Mouse (Mus musculus) stomach, postnatal 0 days (tissue): ENCODE measurements at regions not wholly inside any gene's neighbourhood (a gene's known extent, or its start where the extent isn't known, plus 50 kb on each side); places are given as distances from the start of the nearest gene placed in this dataset.

Experiments used
- ATAC-seq: fragments of 200-750 bp; cut with Nextera tagmentation; 2 replicates; pipeline ENCODE4 v1.8.0; 2017; ENCODE audit not compliant: low FRiP score, low TSS enrichment
- DNase-seq: peaks from one replicate; pipeline ENCODE4 v3.0.0-alpha.2; 2016; ENCODE audit warnings: low spot score
- H3K27ac ChIP-seq: fragments of 300-500 bp; sonication (generic); replicated peaks from 2 replicates; pipeline ENCODE4 v1.5.1; 2014; ENCODE audit warnings: mild to moderate bottlenecking, control low read depth
- H3K27me3 ChIP-seq: fragments of 300-500 bp; sonication (generic); 2 replicates; pipeline ENCODE4 v1.6.1; 2014; ENCODE audit warnings: low read length; ENCODE audit not compliant: control insufficient read depth, insufficient read depth
- H3K36me3 ChIP-seq: fragments of 300-500 bp; sonication (generic); 2 replicates; pipeline ENCODE4 v1.6.1; 2014; ENCODE audit warnings: low read length, mixed read lengths; ENCODE audit not compliant: control insufficient read depth, insufficient read depth
- H3K4me1 ChIP-seq: fragments of 300-500 bp; sonication (generic); replicated peaks from 2 replicates; pipeline ENCODE4 v1.6.1; 2014; ENCODE audit warnings: antibody characterized with exemption; ENCODE audit not compliant: control insufficient read depth, insufficient read depth
- H3K4me2 ChIP-seq: fragments of 300-500 bp; sonication (generic); replicated peaks from 2 replicates; pipeline ENCODE4 v1.6.1; 2014; ENCODE audit warnings: low read depth, mild to moderate bottlenecking, control low read depth, moderate library complexity
- H3K4me3 ChIP-seq: fragments of 300-500 bp; sonication (generic); 2 replicates; pipeline ENCODE4 v1.5.1; 2014; ENCODE audit warnings: low read depth, low read length, control low read depth
- H3K9ac ChIP-seq: fragments of 300-500 bp; sonication (generic); 2 replicates; pipeline ENCODE4 v1.6.1; 2014; ENCODE audit warnings: mild to moderate bottlenecking, low read length, control low read depth, mixed read lengths
- H3K9me3 ChIP-seq: fragments of 300-500 bp; sonication (generic); 2 replicates; pipeline ENCODE4 v1.6.1; 2016; ENCODE audit warnings: low read length; ENCODE audit not compliant: control insufficient read depth
- CTCF ChIP-seq: IDR thresholded peaks from 2 replicates; pipeline ENCODE4 v1.5.1; 2016; ENCODE audit warnings: antibody characterized with exemption, low read depth, mild to moderate bottlenecking, moderate library complexity
- EP300 ChIP-seq: optimal IDR thresholded peaks from 2 replicates; pipeline ENCODE3; 2016; ENCODE audit warnings: antibody characterized with exemption
- WGBS: fragments of 180-500 bp; shearing (Covaris S2); extraction: QIAGEN DNeasy Blood & Tissue Kit; methylation state at CpG from one replicate; pipeline ENCODE4 v1.1.7; 2014; 5-methylcytosine and 5-hydroxymethylcytosine counted together

DNA sequence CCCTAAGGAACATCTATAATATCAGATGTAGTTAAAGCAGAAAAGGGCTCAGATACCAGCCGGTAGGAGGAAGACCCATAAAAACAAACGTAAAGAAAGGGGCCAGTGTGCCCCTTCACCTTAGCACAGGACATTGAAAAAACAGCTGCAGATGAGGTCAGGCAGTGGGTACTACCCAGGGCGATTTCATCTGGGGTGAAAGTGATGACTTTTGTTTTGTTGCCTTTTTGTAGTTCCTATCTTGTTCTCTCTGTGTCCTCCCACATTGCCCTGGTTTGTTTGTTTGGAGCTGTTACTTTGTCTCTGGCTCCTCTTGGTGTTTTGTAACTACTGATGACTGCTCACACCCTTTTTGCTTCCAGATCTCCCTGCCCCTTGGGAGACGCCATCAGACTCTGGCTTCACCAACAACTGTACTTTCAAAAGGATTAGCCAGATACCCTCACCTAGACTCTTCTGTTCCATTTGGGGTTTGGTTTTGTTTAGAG is 383.4 kb downstream of the Atp6ap1l start:
- TF ChIP-seq CTCF (no peak), EP300 (no peak)
- Histone ChIP-seq H3K4me1 (no peaks in the 10 kb centered on the region), H3K27me3 (no peaks in the 10 kb centered on the region), H3K9ac (no peak overlapping the region), H3K4me3 (no peak overlapping the region), H3K36me3 (no peaks in the 10 kb centered on the region), H3K4me2 (no peak overlapping the region), H3K9me3 (no peaks in the 10 kb centered on the region), H3K27ac (no peak overlapping the region)
- WGBS = 49% methylated on average over 4 of the region's 4 CpGs
- no peak for DNase-seq
- no peak; the same call in 1 of the 2 replicates for ATAC-seq

GRCm38 (mm10) chr13:90520992-90521757 is 384.0 kb downstream of the Atp6ap1l start:
- Histone ChIP-seq H3K27ac (no peak overlapping the region), H3K27me3 (no peaks in the 10 kb centered on the region), H3K4me1 (no peaks in the 10 kb centered on the region), H3K9ac (no peak overlapping the region), H3K9me3 (no peaks in the 10 kb centered on the region), H3K4me3 (no peak overlapping the region), H3K36me3 (no peaks in the 10 kb centered on the region), H3K4me2 (no peak overlapping the region)
- ATAC-seq (peak; percentile 72; the same call in 1 of the 2 replicates), DNase-seq (no peak)
- TF ChIP-seq CTCF (no peak), EP300 (no peak)
- WGBS = 52% methylated on average over 4 of the region's 4 CpGs

- Histone ChIP-seq H3K9me3 (no peaks in the 10 kb centered on the region), H3K4me1 (no peaks in the 10 kb centered on the region), H3K4me2 (0 out of 2 replicates have a peak overlapping the region, but pooled peaks have one; percentile 14), H3K4me3 (no peak overlapping the region), H3K27ac (peak overlapping the region; percentile 82), H3K9ac (no peak overlapping the region), H3K27me3 (no peaks in the 10 kb centered on the region), H3K36me3 (no peaks in the 10 kb centered on the region)
- DNase-seq (peak; percentile 90), ATAC-seq (peak; percentile 100)
- 14% methylated on average over 3 of the region's 3 CpGs for whole genome bisulfite sequencing
- TF ChIP-seq EP300 (peak; percentile 84), CTCF (peak; percentile 75)
Observed at GRCm38 (mm10) chr13:90515773-90516503, 389.2 kb downstream of the Atp6ap1l start.

DNA sequence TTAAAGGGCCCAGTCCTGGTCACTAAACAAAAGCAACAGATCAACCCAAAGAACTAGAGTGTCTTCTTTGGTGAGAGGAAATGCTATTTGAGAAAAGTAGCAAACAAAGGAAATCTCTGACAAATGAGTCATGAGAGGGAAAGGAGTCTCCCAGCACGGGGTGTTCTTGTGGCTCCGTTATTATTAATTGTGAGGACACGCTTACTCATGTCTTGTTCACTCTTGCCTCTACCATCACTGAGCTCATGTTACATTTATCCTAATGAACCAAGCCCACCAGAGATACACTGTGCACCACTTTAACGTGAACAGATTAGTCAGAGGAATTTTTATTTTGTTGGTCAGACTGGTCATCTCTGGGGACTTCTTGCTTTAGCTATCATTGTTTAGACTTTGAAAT is 391.3 kb downstream of the Atp6ap1l start:
- 53% methylated on average over 4 of the region's 4 CpGs for WGBS
- DNase-seq = no peak

DNA sequence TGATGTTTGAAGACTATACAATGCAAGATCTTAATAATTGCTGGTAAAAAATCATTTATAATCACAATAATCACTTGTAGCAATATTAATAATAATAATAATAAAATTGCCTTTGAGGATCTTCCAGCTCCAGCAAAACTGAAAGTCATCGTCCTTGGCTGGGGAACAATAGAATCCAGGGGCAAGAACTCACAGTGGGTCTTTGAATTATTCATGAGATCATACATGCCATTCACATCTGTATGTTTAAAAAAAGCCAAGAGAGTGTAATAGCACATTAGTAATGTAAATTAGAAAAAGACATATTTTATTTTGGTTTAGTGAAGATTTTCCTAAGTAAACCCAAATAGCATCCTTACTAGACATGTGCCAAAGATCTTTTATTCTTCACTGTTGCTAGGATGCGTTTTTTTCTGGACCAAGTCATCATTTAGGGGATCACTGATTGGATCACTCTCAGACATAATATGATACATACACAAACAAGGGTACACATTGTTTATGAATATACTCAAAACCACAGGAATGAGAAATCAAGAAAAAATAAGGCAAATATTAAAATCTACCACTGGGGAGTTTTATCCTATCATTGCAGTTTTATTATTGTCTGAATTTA is 392.3 kb downstream of the Atp6ap1l start:
- no peak for ATAC-seq
- Histone ChIP-seq H3K36me3 (no peaks in the 10 kb centered on the region), H3K27me3 (no peaks in the 10 kb centered on the region), H3K4me2 (no peak overlapping the region), H3K9me3 (no peaks in the 10 kb centered on the region), H3K27ac (no peak overlapping the region), H3K4me1 (no peaks in the 10 kb centered on the region), H3K9ac (no peak overlapping the region), H3K4me3 (no peak overlapping the region)
- WGBS = 76% methylated on average over 2 of the region's 2 CpGs
- no peak for DNase-seq
- TF ChIP-seq EP300 (no peak), CTCF (no peak)

More for the DNA sequence above, 391.3 kb downstream of the Atp6ap1l start:
- no peaks in the 10 kb centered on the region for H3K36me3 ChIP-seq
- H3K4me2 ChIP-seq = no peak overlapping the region
- H3K9me3 ChIP-seq = no peaks in the 10 kb centered on the region
- no peak for ATAC-seq
- no peak overlapping the region for H3K27ac ChIP-seq
- no peaks in the 10 kb centered on the region for H3K27me3 ChIP-seq
- no peak overlapping the region for H3K9ac ChIP-seq
- no peaks in the 10 kb centered on the region for H3K4me1 ChIP-seq
- TF ChIP-seq CTCF (no peak), EP300 (no peak)
- H3K4me3 ChIP-seq = no peak overlapping the region
